Mouse (Mus musculus) hindbrain, embryonic 11.5 days (tissue): Measurements from ENCODE around the gene Adcy4. TPM values are rescaled to one million over a fixed set of nuclear protein-coding genes. Genes with fewer than 3 reads are reported as not detected.

ENCODE experiments used
- ATAC-seq: fragments of 200-750 bp; cut with Nextera tagmentation; 2 replicates; pipeline ENCODE4 v1.8.0; 2017; ENCODE audit warnings: mild to moderate bottlenecking, moderate TSS enrichment, moderate library complexity; ENCODE audit not compliant: low FRiP score
- DNase-seq: peaks from one replicate; pipeline ENCODE4 v3.0.0-alpha.2; 2015; ENCODE audit warnings: low spot score
- H3K27ac ChIP-seq: fragments of 300-500 bp; sonication (generic); 2 replicates; pipeline ENCODE4 v1.5.1; 2014; ENCODE audit warnings: mild to moderate bottlenecking, low read depth, low read length
- H3K27me3 ChIP-seq: fragments of 300-500 bp; sonication (generic); 2 replicates; pipeline ENCODE4 v1.6.1; 2014; ENCODE audit warnings: mild to moderate bottlenecking, low read length, moderate library complexity, mixed read lengths; ENCODE audit not compliant: control insufficient read depth, insufficient read depth
- H3K36me3 ChIP-seq: fragments of 300-500 bp; sonication (generic); 2 replicates; pipeline ENCODE4 v1.6.1; 2014; ENCODE audit warnings: mild to moderate bottlenecking, low read length, moderate library complexity, mixed read lengths; ENCODE audit not compliant: control insufficient read depth, insufficient read depth
- H3K4me1 ChIP-seq: fragments of 300-500 bp; sonication (generic); replicated peaks from 2 replicates; pipeline ENCODE4 v1.6.1; 2014; ENCODE audit warnings: low read length, mixed read lengths; ENCODE audit not compliant: control insufficient read depth, insufficient read depth
- H3K4me2 ChIP-seq: fragments of 300-500 bp; sonication (generic); replicated peaks from 2 replicates; pipeline ENCODE4 v1.6.1; 2014; ENCODE audit warnings: mild to moderate bottlenecking, low read depth, low read length
- H3K4me3 ChIP-seq: fragments of 300-500 bp; sonication (generic); 2 replicates; pipeline ENCODE4 v1.5.1; 2014; ENCODE audit warnings: low read depth, low read length
- H3K9ac ChIP-seq: fragments of 300-500 bp; sonication (generic); 2 replicates; pipeline ENCODE4 v1.6.1; 2014; ENCODE audit warnings: low read depth, low read length
- H3K9me3 ChIP-seq: fragments of 300-500 bp; sonication (generic); 2 replicates; pipeline ENCODE4 v1.6.1; 2016; ENCODE audit warnings: low read length; ENCODE audit not compliant: control insufficient read depth
- WGBS: fragments of 180-500 bp; shearing (Covaris S2); extraction: QIAGEN DNeasy Blood & Tissue Kit; methylation state at CpG from one replicate; pipeline ENCODE4 v1.1.7; 2014; 5-methylcytosine and 5-hydroxymethylcytosine counted together
- polyA plus RNA-seq: library from polyadenylated mRNA; unstranded; fragments of >200 nt; fragmentation: Nextera tagmentation; extraction: Ambion mirVana; gene quantifications from 2 replicates; pipeline ENCODE4 v1.2.1, GENCODE M21; 2014

Adcy4 gene
- polyA plus RNA-seq, result 6.6 and 7.6 TPM in 2 replicates

DNA sequence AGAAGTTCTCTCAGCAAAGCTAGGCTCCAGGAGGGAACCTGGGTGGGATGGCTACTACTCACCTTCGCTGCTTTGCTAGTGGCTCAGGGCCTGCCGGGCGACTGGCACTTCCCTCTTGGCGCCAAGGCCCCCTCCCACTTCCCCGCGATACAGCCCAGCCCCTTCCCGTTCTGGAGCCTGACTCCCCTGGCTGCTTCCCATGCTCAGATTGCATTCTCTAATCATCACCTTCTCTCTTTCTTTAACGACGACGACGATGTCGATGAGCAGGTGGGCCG, at the start of gene Adcy4:
Gene Adcy4 (minus strand): TSS at position 138 of the 278 bp plus-strand sequence.
- no peaks in the 10 kb centered on the region for H3K36me3 ChIP-seq
- H3K27me3 ChIP-seq, result peaks cover 60% of the 10 kb centered on the region
- 0 out of 2 replicates have a peak within 1 kb of the TSS, but pooled peaks have one; percentile 31 for H3K9ac ChIP-seq
- peaks cover 5% of the 10 kb centered on the region for H3K4me1 ChIP-seq
- ATAC-seq, result no peak
- H3K27ac ChIP-seq, result no peak within 1 kb of the TSS
- peak within 1 kb of the TSS; percentile 32 for H3K4me2 ChIP-seq
- no peaks in the 10 kb centered on the region for H3K9me3 ChIP-seq
- 6% methylated on average over 13 of the region's 13 CpGs for WGBS
- H3K4me3 ChIP-seq, result peak within 1 kb of the TSS; percentile 29
- DNase-seq, result no peak

DNA sequence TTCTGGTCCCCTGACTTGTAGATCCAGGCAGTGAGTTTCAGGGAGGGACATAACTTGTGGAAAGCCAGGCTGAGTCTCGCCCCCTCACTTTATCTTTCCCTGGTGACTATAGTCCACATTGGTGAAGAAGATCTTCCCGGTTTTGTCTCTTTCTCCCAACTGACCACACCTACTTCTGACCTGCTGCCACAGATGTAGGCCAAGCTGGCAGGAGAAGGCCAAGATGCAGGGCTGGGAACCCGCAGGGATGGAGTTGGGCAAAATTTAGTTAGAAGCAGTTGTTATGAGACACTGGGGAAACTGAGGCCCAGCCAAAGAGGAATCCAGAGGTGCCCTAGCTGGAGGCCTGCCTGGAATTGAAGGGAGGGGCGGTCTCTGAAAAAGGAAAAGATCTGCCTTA, 49.2 kb upstream of the Adcy4 start:
- no peak overlapping the region for H3K4me2 ChIP-seq
- H3K4me1 ChIP-seq, result no peaks in the 10 kb centered on the region
- 82% methylated on average over 4 of the region's 4 CpGs for WGBS
- no peaks in the 10 kb centered on the region for H3K27me3 ChIP-seq
- no peak for DNase-seq
- no peak overlapping the region for H3K9ac ChIP-seq
- H3K9me3 ChIP-seq, result no peaks in the 10 kb centered on the region
- H3K36me3 ChIP-seq, result no peaks in the 10 kb centered on the region
- ATAC-seq, result no peak
- H3K27ac ChIP-seq, result no peak overlapping the region
- no peak overlapping the region for H3K4me3 ChIP-seq

DNA sequence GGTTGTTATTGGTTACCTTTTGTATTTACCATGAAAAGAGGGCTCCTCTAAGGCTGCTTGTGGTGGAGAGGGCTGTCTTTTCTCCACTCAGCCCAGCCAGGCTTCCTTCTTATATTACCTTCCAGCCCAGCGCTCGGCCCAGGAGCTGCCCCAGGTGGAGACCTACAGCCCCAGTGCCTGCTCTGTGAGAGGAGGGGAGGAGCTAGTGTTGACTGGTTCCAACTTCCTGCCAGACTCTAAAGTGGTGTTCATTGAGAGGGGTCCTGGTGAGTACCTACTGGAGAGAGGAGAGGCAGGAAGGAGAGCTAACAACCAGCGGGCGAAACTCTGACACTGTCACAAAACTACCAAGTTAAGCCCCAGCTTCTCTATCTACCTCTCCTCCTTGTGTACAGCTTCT, 46.4 kb upstream of the Adcy4 start:
- ATAC-seq, result no peak
- H3K4me2 ChIP-seq, result no peak overlapping the region

DNA sequence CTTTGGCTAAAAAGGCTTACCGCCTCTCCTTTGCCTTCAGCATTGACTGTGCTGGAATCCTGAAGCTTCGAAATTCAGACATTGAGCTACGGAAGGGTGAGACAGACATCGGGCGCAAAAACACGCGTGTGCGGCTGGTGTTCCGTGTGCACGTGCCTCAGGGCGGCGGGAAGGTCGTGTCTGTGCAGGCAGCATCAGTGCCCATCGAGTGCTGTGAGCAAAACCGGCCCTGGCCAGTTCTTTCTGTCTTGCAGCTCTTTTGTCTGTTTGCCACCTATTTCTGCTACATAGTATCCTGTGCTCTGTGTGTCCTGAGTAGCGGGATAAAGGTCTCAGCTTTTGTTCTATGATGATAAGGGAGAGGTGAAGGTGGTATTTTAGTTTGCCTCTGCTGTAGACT, 46.0 kb upstream of the Adcy4 start:
- ATAC-seq, result no peak

More for the DNA sequence above, 46.4 kb upstream of the Adcy4 start:
- 0 out of 2 replicates have a peak, but pooled peaks cover 3% of the 10 kb centered on the region for H3K4me1 ChIP-seq
- H3K4me3 ChIP-seq, result no peak overlapping the region
- no peaks in the 10 kb centered on the region for H3K9me3 ChIP-seq
- H3K27me3 ChIP-seq, result peaks cover 7% of the 10 kb centered on the region
- no peak overlapping the region for H3K27ac ChIP-seq
- WGBS, result 89% methylated on average over 4 of the region's 4 CpGs
- DNase-seq, result no peak
- no peaks in the 10 kb centered on the region for H3K36me3 ChIP-seq
- no peak overlapping the region for H3K9ac ChIP-seq

DNA sequence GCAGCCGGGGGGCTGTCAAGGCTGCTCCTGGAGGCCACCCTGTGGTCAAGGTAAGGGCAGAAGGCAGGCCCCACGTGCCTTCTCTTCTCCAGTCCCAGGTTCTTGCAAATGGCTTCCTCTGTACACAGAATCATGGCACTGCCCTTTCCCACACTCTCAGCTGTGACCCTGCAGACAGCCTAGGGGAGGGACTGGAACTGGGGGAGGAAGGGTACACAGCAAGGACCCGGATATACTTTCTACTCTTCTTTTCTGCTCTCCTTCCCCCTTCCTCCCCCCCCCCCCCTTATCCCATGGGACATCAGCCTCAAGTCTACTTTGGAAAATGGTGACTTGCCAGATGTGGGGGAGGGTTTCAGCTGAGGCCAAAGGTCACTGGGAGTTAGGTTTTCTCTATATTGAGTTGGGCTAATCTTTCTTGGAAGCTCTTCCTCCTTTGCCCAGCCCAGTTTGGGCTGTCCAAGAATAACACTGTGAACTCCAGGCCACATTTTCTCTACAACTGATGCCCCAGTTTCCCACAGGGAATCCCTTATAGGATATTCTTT, 44.9 kb upstream of the Adcy4 start:
- Histone ChIP-seq H3K27me3 (peaks cover 9% of the 10 kb centered on the region), H3K4me3 (no peak overlapping the region), H3K9ac (no peak overlapping the region), H3K27ac (no peak overlapping the region), H3K4me1 (peaks cover 8% of the 10 kb centered on the region; the same call in 1 of the 2 replicates), H3K9me3 (no peaks in the 10 kb centered on the region), H3K4me2 (no peak overlapping the region), H3K36me3 (no peaks in the 10 kb centered on the region)
- DNase-seq (no peak), ATAC-seq (no peak)
- WGBS, result 32% methylated on average over 3 of the region's 3 CpGs

More for the DNA sequence above, 46.0 kb upstream of the Adcy4 start:
- no peaks in the 10 kb centered on the region for H3K36me3 ChIP-seq
- no peak overlapping the region for H3K4me2 ChIP-seq
- no peak for DNase-seq
- H3K27me3 ChIP-seq, result peaks cover 9% of the 10 kb centered on the region
- 87% methylated on average over 16 of the region's 16 CpGs for whole genome bisulfite sequencing
- H3K27ac ChIP-seq, result no peak overlapping the region
- H3K4me1 ChIP-seq, result peaks cover 6% of the 10 kb centered on the region; the same call in 1 of the 2 replicates
- H3K9ac ChIP-seq, result no peak overlapping the region
- H3K9me3 ChIP-seq, result no peaks in the 10 kb centered on the region
- no peak overlapping the region for H3K4me3 ChIP-seq

DNA sequence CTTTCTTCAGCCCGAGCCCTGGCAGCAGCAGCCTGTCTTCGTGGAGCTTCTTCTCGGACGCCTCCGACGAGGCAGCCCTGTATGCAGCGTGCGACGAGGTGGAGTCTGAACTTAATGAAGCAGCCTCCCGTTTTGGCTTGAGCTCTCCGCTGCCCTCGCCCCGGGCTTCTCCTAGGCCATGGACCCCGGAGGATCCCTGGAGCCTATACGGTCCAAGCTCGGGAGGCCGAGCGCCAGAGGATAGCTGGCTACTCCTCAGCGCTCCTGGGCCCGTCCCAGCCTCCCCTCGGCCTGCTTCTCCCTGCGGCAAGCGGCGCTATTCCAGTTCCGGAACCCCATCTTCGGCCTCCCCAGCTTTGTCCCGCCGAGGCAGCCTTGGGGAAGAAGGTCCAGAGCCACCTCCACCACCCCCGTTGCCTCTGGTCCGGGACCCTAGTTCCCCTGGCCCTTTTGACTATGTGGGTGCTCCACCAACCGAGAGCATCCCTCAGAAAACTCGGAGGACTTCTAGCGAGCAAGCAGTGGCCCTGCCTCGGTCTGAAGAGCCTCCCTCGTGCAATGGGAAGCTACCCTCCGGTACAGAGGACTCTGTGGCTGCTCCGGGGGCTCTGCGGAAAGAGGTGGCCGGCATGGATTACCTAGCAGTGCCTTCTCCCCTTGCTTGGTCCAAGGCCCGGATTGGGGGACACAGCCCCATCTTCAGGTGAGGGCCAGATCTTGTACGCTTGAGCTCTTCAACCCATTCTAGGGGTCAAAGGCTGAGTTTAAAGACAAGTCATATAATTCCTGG, 42.9 kb upstream of the Adcy4 start:
- peak overlapping the region; percentile 44 for H3K4me3 ChIP-seq
- peak overlapping the region; percentile 80 for H3K4me2 ChIP-seq
- DNase-seq (peak; percentile 56), ATAC-seq (no peak)
- H3K4me1 ChIP-seq, result peaks cover 8% of the 10 kb centered on the region; the same call in 1 of the 2 replicates
- peaks cover 9% of the 10 kb centered on the region for H3K27me3 ChIP-seq
- no peaks in the 10 kb centered on the region for H3K9me3 ChIP-seq
- no peaks in the 10 kb centered on the region for H3K36me3 ChIP-seq
- H3K9ac ChIP-seq, result peak overlapping the region; percentile 52; the same call in 1 of the 2 replicates
- no peak overlapping the region for H3K27ac ChIP-seq
- 7% methylated on average over 40 of the region's 41 CpGs for WGBS

DNA sequence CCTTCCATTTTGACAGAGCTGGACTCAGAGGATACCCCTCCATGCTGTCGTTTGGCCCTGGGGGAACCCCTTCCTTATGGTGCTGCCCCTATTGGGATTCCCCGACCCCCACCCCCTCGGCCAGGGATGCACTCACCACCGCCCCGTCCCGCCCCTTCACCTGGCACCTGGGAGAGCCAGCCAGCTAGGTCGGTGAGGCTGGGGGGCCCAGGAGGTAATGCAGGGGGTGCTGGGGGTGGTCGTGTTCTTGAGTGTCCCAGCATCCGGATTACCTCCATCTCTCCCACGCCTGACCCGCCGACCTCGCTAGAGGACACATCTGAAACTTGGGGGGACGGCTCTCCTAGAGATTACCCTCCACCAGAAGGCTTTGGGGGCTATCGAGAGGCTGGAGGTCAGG, 42.2 kb upstream of the Adcy4 start:
- H3K9ac ChIP-seq, result peak overlapping the region; percentile 52; the same call in 1 of the 2 replicates
- no peaks in the 10 kb centered on the region for H3K36me3 ChIP-seq
- H3K27me3 ChIP-seq, result peaks cover 9% of the 10 kb centered on the region
- no peaks in the 10 kb centered on the region for H3K9me3 ChIP-seq
- WGBS, result 1% methylated on average over 14 of the region's 15 CpGs
- H3K4me1 ChIP-seq, result peaks cover 8% of the 10 kb centered on the region; the same call in 1 of the 2 replicates
- H3K4me3 ChIP-seq, result peak overlapping the region; percentile 44
- H3K4me2 ChIP-seq, result peak overlapping the region; percentile 80
- DNase-seq (no peak), ATAC-seq (no peak)
- no peak overlapping the region for H3K27ac ChIP-seq

DNA sequence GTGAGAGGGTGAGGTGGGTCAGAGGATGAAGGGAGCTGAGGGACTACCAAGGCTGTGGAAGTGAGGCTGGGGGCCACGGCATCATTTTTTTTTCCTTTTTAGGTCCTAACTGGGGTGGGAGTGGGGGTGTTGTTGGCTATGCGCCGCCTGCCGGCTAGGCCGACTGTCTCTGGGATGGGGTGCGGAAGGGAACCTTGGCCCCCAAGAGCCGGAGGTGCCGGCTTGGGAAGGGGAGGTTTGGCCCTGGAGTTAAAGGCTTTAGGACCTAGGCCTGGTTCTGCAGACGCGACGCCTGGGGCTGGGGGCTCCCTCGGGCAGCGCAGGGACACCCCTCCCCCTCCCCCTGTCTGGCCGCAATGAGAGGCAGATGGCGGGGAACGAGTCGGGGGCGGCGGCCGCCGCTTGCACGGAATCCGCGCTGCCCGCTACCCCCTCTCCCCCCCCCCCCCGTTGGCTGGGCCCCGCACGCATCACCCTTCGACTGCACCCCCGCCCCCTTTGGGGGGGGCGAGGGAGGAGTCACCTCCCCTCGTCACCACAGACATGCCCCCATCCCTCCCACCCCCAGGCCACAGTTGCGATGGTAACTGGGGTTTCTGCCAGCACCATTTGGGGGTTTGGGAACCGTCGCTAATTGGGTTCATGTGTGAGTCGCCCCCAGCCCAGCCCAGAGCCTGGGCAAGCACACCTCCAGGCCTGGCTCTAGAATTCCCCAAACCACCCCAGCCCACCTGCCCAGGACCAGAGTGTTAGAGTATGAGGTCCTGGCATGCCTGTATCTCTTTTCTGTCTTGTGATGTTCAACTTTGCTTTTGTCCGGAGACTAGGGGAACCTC, 41.5 kb upstream of the Adcy4 start:
- H3K4me3 ChIP-seq, result peak overlapping the region; percentile 44
- ATAC-seq, result peak; percentile 13; the same call in 1 of the 2 replicates
- H3K4me2 ChIP-seq, result peak overlapping the region; percentile 80
- WGBS, result 0% methylated on average over 19 of the region's 37 CpGs
- no peaks in the 10 kb centered on the region for H3K9me3 ChIP-seq
- no peaks in the 10 kb centered on the region for H3K36me3 ChIP-seq
- peaks cover 8% of the 10 kb centered on the region; the same call in 1 of the 2 replicates for H3K4me1 ChIP-seq
- H3K9ac ChIP-seq, result peak overlapping the region; percentile 71
- peaks cover 9% of the 10 kb centered on the region for H3K27me3 ChIP-seq
- H3K27ac ChIP-seq, result peak overlapping the region; percentile 70
- DNase-seq, result peak; percentile 73
